ENCODE assay signal across 9 mouse cellular contexts in the genomic region with DNA sequence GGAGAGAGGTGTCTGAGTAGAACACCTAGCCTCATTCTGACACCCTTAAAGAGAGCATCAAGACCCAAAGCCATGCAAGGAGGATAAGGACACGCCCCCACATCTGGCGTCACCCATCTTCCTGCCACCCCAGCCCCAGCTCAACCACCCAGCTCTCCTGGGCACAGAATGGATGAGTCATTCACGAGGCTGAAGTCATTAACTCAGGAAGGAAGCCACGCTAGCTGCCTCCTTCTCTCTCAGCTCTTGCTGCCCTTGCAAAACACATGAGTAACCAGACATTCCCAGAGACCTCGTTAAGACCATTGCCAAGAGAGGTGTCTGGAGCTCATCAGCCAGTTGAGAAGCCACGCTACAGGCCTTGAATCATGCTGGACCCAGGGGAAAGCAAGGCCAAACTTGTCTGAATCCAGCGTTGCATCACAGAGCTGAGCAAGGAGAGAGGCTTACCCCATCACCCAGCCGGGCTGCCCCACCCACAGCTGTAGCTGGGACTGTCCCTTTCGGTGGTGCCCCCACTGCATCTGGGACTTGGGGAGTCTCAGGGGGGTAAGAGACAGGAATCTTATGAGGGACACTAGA. TPM values are rescaled to one million over a fixed set of nuclear protein-coding genes. Genes with fewer than 3 reads are reported as not detected.
DNase-seq lines count a peak whose midpoint lies in the region; ATAC-seq and TF ChIP-seq lines count a peak whose summit lies in the region.
"Had no signal": no experiment of that assay in that cellular context is flagged by ENCODE, and none has a peak within 500 bp of the region (broad histone marks: within the 10 kb centered on the region; RNA-seq: fewer than 3 reads in every experiment).

No protein-coding gene starts in this region.

- H3K4me2 ChIP-seq in heart, embryonic 11.5 days = no peak overlapping the region
- peak overlapping the region; percentile 47 for H3K4me2 ChIP-seq in liver, postnatal 0 days (ENCODE audit: low read depth, low read length)
- H3K4me2 ChIP-seq in stomach, postnatal 0 days (replicated peaks; ENCODE audit: low read depth) = no peak overlapping the region
- H3K4me2 ChIP-seq: hindbrain, embryonic 15.5 days had no signal

- H3K9ac ChIP-seq in heart, embryonic 11.5 days (ENCODE audit: low read depth, low read length) = no peak overlapping the region
- H3K9ac ChIP-seq in liver, postnatal 0 days (replicated peaks) = no peak overlapping the region
- no peak overlapping the region for H3K9ac ChIP-seq in stomach, postnatal 0 days (ENCODE audit: low read length)
- H3K9ac ChIP-seq: hindbrain, embryonic 15.5 days had no signal

- ATAC-seq in heart, embryonic 11.5 days (replicated peaks; ENCODE audit: insufficient number of reproducible peaks, low FRiP score, low TSS enrichment) = no peak
- peak; percentile 60 for ATAC-seq in liver, postnatal 0 days
- peak; percentile 81 for ATAC-seq in stomach, postnatal 0 days (ENCODE audit: low FRiP score, low TSS enrichment)

- no peaks in the 10 kb centered on the region for H3K36me3 ChIP-seq in heart, embryonic 11.5 days (ENCODE audit: control insufficient read depth, insufficient read depth, low read length)
- no peaks in the 10 kb centered on the region for H3K36me3 ChIP-seq in liver, postnatal 0 days (replicated peaks; ENCODE audit: insufficient read depth, low read length)
- H3K36me3 ChIP-seq in stomach, postnatal 0 days (ENCODE audit: control insufficient read depth, insufficient read depth, low read length) = no peaks in the 10 kb centered on the region
- H3K36me3 ChIP-seq: hindbrain, embryonic 15.5 days had no signal

- no peak for TF ChIP-seq EP300 in liver, postnatal 0 days (IDR thresholded peaks at IDR 0.05; ENCODE audit: low read depth)
- no peak for TF ChIP-seq EP300 in stomach, postnatal 0 days (optimal IDR thresholded peaks at IDR 0.05)

- H3K4me1 ChIP-seq in heart, embryonic 11.5 days (ENCODE audit: control insufficient read depth, insufficient read depth, low read length) = no peaks in the 10 kb centered on the region; the same call in 1 of the 2 replicates
- peaks cover 16% of the 10 kb centered on the region for H3K4me1 ChIP-seq in liver, postnatal 0 days (ENCODE audit: insufficient read depth)
- peaks cover 4% of the 10 kb centered on the region; the same call in 1 of the 2 replicates for H3K4me1 ChIP-seq in stomach, postnatal 0 days (replicated peaks; ENCODE audit: control insufficient read depth, insufficient read depth)

- no peak overlapping the region for H3K4me3 ChIP-seq in heart, embryonic 11.5 days (ENCODE audit: low read depth, low read length)
- H3K4me3 ChIP-seq in liver, postnatal 0 days (ENCODE audit: low read depth, low read length) = no peak overlapping the region
- no peak overlapping the region for H3K4me3 ChIP-seq in stomach, postnatal 0 days (ENCODE audit: low read depth, low read length)
- H3K4me3 ChIP-seq: hindbrain, embryonic 15.5 days had no signal

- peak; percentile 53 to 77 for DNase-seq in heart, adult 18-20 months
- DNase-seq in B cell, adult 2 months = peak; percentile 85 to 88
- DNase-seq in c-Kit-positive CD71-negative TER-119-negative erythroid progenitor cells, embryonic 14.5 days (ENCODE audit: low read depth) = peak; percentile 70
- DNase-seq in liver, postnatal 0 days = peak; percentile 54
- peak; percentile 39 for DNase-seq in stomach, postnatal 0 days (ENCODE audit: low spot score)
- no peak for DNase-seq in cerebellum, postnatal 36 days
- DNase-seq in layer of hippocampus, adult 11-12 months (ENCODE audit: low spot score) = no peak

- WGBS in heart, embryonic 11.5 days (ENCODE audit: insufficient replicate concordance) = 45% methylated on average over 9 of the region's 9 CpGs
- WGBS in liver, postnatal 0 days (ENCODE audit: insufficient replicate concordance) = 25% methylated on average over 9 of the region's 9 CpGs
- WGBS in stomach, postnatal 0 days = 30% methylated on average over 9 of the region's 9 CpGs

- no peaks in the 10 kb centered on the region for H3K27me3 ChIP-seq in heart, embryonic 11.5 days (ENCODE audit: control insufficient read depth, insufficient read depth, low read length)
- H3K27me3 ChIP-seq in liver, postnatal 0 days (ENCODE audit: insufficient read depth, low read length) = no peaks in the 10 kb centered on the region
- no peaks in the 10 kb centered on the region for H3K27me3 ChIP-seq in stomach, postnatal 0 days (ENCODE audit: control insufficient read depth, insufficient read depth, low read length)

- TF ChIP-seq CTCF in liver, postnatal 0 days (IDR thresholded peaks at IDR 0.05; ENCODE audit: low read depth) = no peak
- no peak for TF ChIP-seq CTCF in stomach, postnatal 0 days (IDR thresholded peaks at IDR 0.05; ENCODE audit: low read depth)

- no peak overlapping the region for H3K27ac ChIP-seq in heart, embryonic 11.5 days (ENCODE audit: low read depth, low read length)
- peak overlapping the region; percentile 22; the same call in 1 of the 2 replicates for H3K27ac ChIP-seq in liver, postnatal 0 days (ENCODE audit: low read depth)
- no peak overlapping the region for H3K27ac ChIP-seq in stomach, postnatal 0 days (replicated peaks)
- H3K27ac ChIP-seq: hindbrain, embryonic 15.5 days had no signal

- H3K9me3 ChIP-seq in heart, embryonic 11.5 days (replicated peaks; ENCODE audit: control insufficient read depth, low read length) = no peaks in the 10 kb centered on the region
- H3K9me3 ChIP-seq in liver, postnatal 0 days (ENCODE audit: low read length) = no peaks in the 10 kb centered on the region
- H3K9me3 ChIP-seq in stomach, postnatal 0 days (ENCODE audit: control insufficient read depth, low read length) = no peaks in the 10 kb centered on the region
- H3K9me3 ChIP-seq: hindbrain, embryonic 15.5 days had no signal

RNA-seq across cellular contexts. Expression of a gene that starts 39.4 kb away (rescaled TPM):
- total RNA-seq in heart, adult 18-20 months (2021) = 10 to 100 TPM; 14.8 to 18.7 TPM
- 29.1 and 30.3 TPM in 2 replicates for polyA plus RNA-seq in heart, embryonic 11.5 days (2014; fragmentation: Nextera tagmentation; extraction: Ambion mirVana)
- 14.3 and 20.1 TPM in 2 replicates for polyA plus RNA-seq in liver, postnatal 0 days (2015; fragmentation: Nextera tagmentation; extraction: Ambion mirVana)
- 66.2 and 73.1 TPM in 2 replicates for polyA plus RNA-seq in stomach, postnatal 0 days (2015; fragmentation: Nextera tagmentation; extraction: Ambion mirVana)

Comparison
In these comparisons a context has a peak if more than half of its experiments do, and no peak if none do; other contexts are left out.
1. DNase-seq: peak in heart, adult 18-20 months (2 of 2), B cell, adult 2 months (2 of 2), c-Kit-positive CD71-negative TER-119-negative erythroid progenitor cells, embryonic 14.5 days (single experiment), liver, postnatal 0 days (single experiment) and stomach, postnatal 0 days (single experiment); none in cerebellum, postnatal 36 days (0 of 2) and layer of hippocampus, adult 11-12 months (single experiment).